Mouse (Mus musculus) heart, postnatal 0 days (tissue): ENCODE data around the gene Nckap5. TPM values are rescaled to one million over a fixed set of nuclear protein-coding genes. Genes with fewer than 3 reads are reported as not detected.
"Not testable (repeated sequence)": the region's sequence is repeated elsewhere in the genome, so short reads cannot be mapped to it uniquely, and the experiment has no call there.

Source experiments
- ATAC-seq: fragments of 200-750 bp; cut with Nextera tagmentation; 2 replicates; pipeline ENCODE4 v1.8.0; 2017; ENCODE audit warnings: low read depth, moderate number of reproducible peaks, moderate library complexity; ENCODE audit not compliant: insufficient read depth
- DNase-seq: peaks from one replicate; pipeline ENCODE4 v3.0.0-alpha.2; 2016; ENCODE audit warnings: low spot score
- H3K27ac ChIP-seq: fragments of 300-500 bp; sonication (generic); 2 replicates; pipeline ENCODE4 v1.5.1; 2014; ENCODE audit warnings: low read depth, mild to moderate bottlenecking
- H3K27me3 ChIP-seq: fragments of 300-500 bp; sonication (generic); 2 replicates; pipeline ENCODE4 v1.6.1; 2014; ENCODE audit warnings: low read length, mixed read lengths; ENCODE audit not compliant: control insufficient read depth, insufficient read depth
- H3K36me3 ChIP-seq: fragments of 300-500 bp; sonication (generic); replicated peaks from 2 replicates; pipeline ENCODE4 v1.6.1; 2014; ENCODE audit warnings: low read length, mixed read lengths; ENCODE audit not compliant: control insufficient read depth, insufficient read depth
- H3K4me1 ChIP-seq: fragments of 300-500 bp; sonication (generic); 2 replicates; pipeline ENCODE4 v1.6.1; 2014; ENCODE audit warnings: antibody characterized with exemption; ENCODE audit not compliant: control insufficient read depth, insufficient read depth
- H3K4me2 ChIP-seq: fragments of 300-500 bp; sonication (generic); 2 replicates; pipeline ENCODE4 v1.6.1; 2014; ENCODE audit warnings: low read depth, mild to moderate bottlenecking, low read length, moderate library complexity
- H3K4me3 ChIP-seq: fragments of 300-500 bp; sonication (generic); 2 replicates; pipeline ENCODE4 v1.5.1; 2014; ENCODE audit warnings: low read depth, low read length
- H3K9ac ChIP-seq: fragments of 300-500 bp; sonication (generic); replicated peaks from 2 replicates; pipeline ENCODE4 v1.6.1; 2014; ENCODE audit warnings: low read depth, low read length, mixed read lengths
- H3K9me3 ChIP-seq: fragments of 300-500 bp; sonication (generic); replicated peaks from 2 replicates; pipeline ENCODE4 v1.6.1; 2016; ENCODE audit warnings: low read length; ENCODE audit not compliant: control insufficient read depth
- CTCF ChIP-seq: IDR thresholded peaks from 2 replicates; pipeline ENCODE4 v1.5.1; 2016; ENCODE audit warnings: antibody characterized with exemption, control low read depth, low read depth
- EP300 ChIP-seq: IDR thresholded peaks from 2 replicates; pipeline ENCODE4 v1.6.1; 2016; ENCODE audit warnings: antibody characterized with exemption, low read depth
- WGBS: fragments of 180-500 bp; shearing (Covaris S2); extraction: QIAGEN DNeasy Blood & Tissue Kit; methylation state at CpG from one replicate; pipeline ENCODE4 v1.1.7; 2014; 5-methylcytosine and 5-hydroxymethylcytosine counted together
- polyA plus RNA-seq: library from polyadenylated mRNA; unstranded; fragments of >200 nt; fragmentation: Nextera tagmentation; extraction: Ambion mirVana; gene quantifications from 2 replicates; pipeline ENCODE4 v1.2.1, GENCODE M21; 2015
- total RNA-seq: library from RNA; depleted of rRNA; stranded (reverse); fragments of >200 nt; gene quantifications from 2 replicates; pipeline ENCODE4 v1.2.3, GENCODE M21; 2014; ENCODE audit warnings: low replicate concordance

Gene Nckap5
- total and polyA plus RNA-seq, 2 experiments from 2014 or later: 4.6 to 14.5 TPM

DNA sequence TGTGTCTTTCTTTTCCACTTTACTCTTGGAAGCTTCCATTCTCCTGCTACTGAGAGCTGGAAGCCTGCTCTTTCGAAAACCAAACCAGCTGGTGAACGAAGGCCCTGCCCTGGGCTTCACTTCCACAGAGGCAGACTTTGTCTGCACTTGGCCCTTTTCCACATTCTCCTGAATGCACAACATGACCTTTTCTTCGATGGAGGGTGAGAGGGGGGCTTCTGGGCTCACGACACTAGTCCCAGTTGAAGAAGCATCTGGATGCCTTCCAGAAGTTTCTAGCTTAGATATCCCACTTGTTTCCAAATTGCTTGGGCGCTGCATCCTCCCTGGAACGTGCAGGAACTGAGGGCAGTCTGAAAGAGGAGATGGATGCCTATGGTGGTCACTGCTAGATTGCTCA lies 806.1 kb downstream of the Nckap5 start:
- H3K36me3 ChIP-seq: peaks cover 8% of the 10 kb centered on the region; the same call in 1 of the 2 replicates
- no peak overlapping the region for H3K4me3 ChIP-seq
- no peak overlapping the region for H3K4me2 ChIP-seq
- ATAC-seq: no peak
- 53% methylated on average over 6 of the region's 6 CpGs for WGBS
- H3K9me3 ChIP-seq: no peaks in the 10 kb centered on the region
- H3K27me3 ChIP-seq: no peaks in the 10 kb centered on the region
- no peaks in the 10 kb centered on the region for H3K4me1 ChIP-seq
- H3K9ac ChIP-seq: no peak overlapping the region
- no peak for TF ChIP-seq EP300
- no peak for TF ChIP-seq CTCF
- DNase-seq: no peak
- no peak overlapping the region for H3K27ac ChIP-seq

GRCm38 (mm10) chr1:126022959-126023358 lies 807.6 kb downstream of the Nckap5 start:
- Histone ChIP-seq H3K4me3 (no peak overlapping the region), H3K9me3 (no peaks in the 10 kb centered on the region), H3K36me3 (peaks cover 8% of the 10 kb centered on the region; the same call in 1 of the 2 replicates), H3K4me2 (no peak overlapping the region), H3K4me1 (no peaks in the 10 kb centered on the region), H3K9ac (no peak overlapping the region), H3K27ac (no peak overlapping the region), H3K27me3 (no peaks in the 10 kb centered on the region)
- ATAC-seq (no peak), DNase-seq (no peak)
- TF ChIP-seq EP300: no peak
- no peak for TF ChIP-seq CTCF
- WGBS: 37% methylated on average over 10 of the region's 10 CpGs

- not testable (repeated sequence) for H3K36me3 ChIP-seq, H3K27me3 ChIP-seq, H3K4me3 ChIP-seq, H3K4me2 ChIP-seq, H3K9me3 ChIP-seq, ATAC-seq, DNase-seq, H3K27ac ChIP-seq, H3K4me1 ChIP-seq, H3K9ac ChIP-seq
- 60% methylated on average over 6 of the region's 6 CpGs for WGBS
Observed at GRCm38 (mm10) chr1:126018654-126019053, 811.9 kb downstream of the Nckap5 start.

GRCm38 (mm10) chr1:126011661-126012091 lies 818.9 kb downstream of the Nckap5 start:
- Histone ChIP-seq H3K36me3 (no peaks in the 10 kb centered on the region), H3K4me3 (no peak overlapping the region), H3K27ac (no peak overlapping the region), H3K27me3 (no peaks in the 10 kb centered on the region), H3K9me3 (no peaks in the 10 kb centered on the region), H3K9ac (no peak overlapping the region), H3K4me2 (no peak overlapping the region), H3K4me1 (no peaks in the 10 kb centered on the region)
- DNase-seq: no peak
- TF ChIP-seq CTCF: no peak
- no peak for TF ChIP-seq EP300
- ATAC-seq: no peak
- WGBS: 88% methylated on average over 5 of the region's 5 CpGs

DNA sequence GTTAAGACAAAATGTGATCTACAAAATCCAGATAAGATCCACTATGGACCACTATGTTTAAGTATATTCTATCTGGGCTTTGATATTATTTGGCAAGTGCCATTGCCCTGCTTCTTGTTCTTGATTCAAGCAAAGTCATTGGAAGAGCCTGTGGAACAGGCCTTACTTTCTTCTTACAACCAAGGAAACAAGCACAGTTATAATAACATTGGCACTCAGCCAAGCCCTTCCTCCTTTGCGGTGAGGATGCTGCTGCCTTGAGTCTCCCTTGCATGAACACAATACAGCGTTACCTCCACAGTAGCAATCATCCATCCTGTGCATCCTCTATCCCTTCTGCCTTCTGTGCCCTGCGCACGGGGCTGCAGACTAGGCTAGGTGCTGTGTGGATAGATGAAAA lies 823.0 kb downstream of the Nckap5 start:
- no peak for DNase-seq
- no peaks in the 10 kb centered on the region for H3K4me1 ChIP-seq
- no peaks in the 10 kb centered on the region for H3K36me3 ChIP-seq
- TF ChIP-seq EP300: no peak
- no peak for TF ChIP-seq CTCF
- no peaks in the 10 kb centered on the region for H3K9me3 ChIP-seq
- H3K27ac ChIP-seq: no peak overlapping the region
- no peak overlapping the region for H3K9ac ChIP-seq
- ATAC-seq: no peak
- no peaks in the 10 kb centered on the region for H3K27me3 ChIP-seq
- 76% methylated on average over 4 of the region's 4 CpGs for WGBS
- no peak overlapping the region for H3K4me2 ChIP-seq
- no peak overlapping the region for H3K4me3 ChIP-seq

GRCm38 (mm10) chr1:126005672-126006071 lies 824.9 kb downstream of the Nckap5 start:
- Histone ChIP-seq H3K27me3 (no peaks in the 10 kb centered on the region), H3K4me1 (no peaks in the 10 kb centered on the region), H3K27ac (no peak overlapping the region), H3K4me2 (no peak overlapping the region), H3K4me3 (no peak overlapping the region), H3K9ac (no peak overlapping the region), H3K9me3 (no peaks in the 10 kb centered on the region), H3K36me3 (no peaks in the 10 kb centered on the region)
- TF ChIP-seq EP300 (no peak), CTCF (no peak)
- no peak for DNase-seq
- WGBS: 30% methylated on average over 5 of the region's 5 CpGs
- ATAC-seq: no peak
